Mouse (Mus musculus): ENCODE results near the gene Dnali1. TPM values are rescaled to one million over a fixed set of nuclear protein-coding genes. Genes with fewer than 3 reads are reported as not detected.

Dnali1 gene
- total RNA-seq, 2 experiments from 2014 or later: not detected

- DNase-seq: no peak
Observed at GRCm38 (mm10) chr4:125034341-125034740, 31.2 kb downstream of the Dnali1 start.

GRCm38 (mm10) chr4:125029891-125030614 is 35.5 kb downstream of the Dnali1 start:
- DNase-seq: peak; percentile 93

- no peak for DNase-seq
Observed at GRCm38 (mm10) chr4:125020780-125021538, 44.5 kb downstream of the Dnali1 start.

GRCm38 (mm10) chr4:125017431-125017830 is 48.1 kb downstream of the Dnali1 start:
- no peak for DNase-seq

- DNase-seq: peak; percentile 25
Observed at GRCm38 (mm10) chr4:125015806-125016635, 49.5 kb downstream of the Dnali1 start, which contains the start of gene Gnl2. TSS of gene Gnl2 (plus strand) at chr4:125016585.

- DNase-seq: no peak
Observed at GRCm38 (mm10) chr4:125008712-125009111, 56.8 kb downstream of the Dnali1 start.

- no peak for DNase-seq
Observed at GRCm38 (mm10) chr4:125008220-125008619, 57.3 kb downstream of the Dnali1 start.

- DNase-seq: no peak
Observed at GRCm38 (mm10) chr4:125007460-125007859, 58.0 kb downstream of the Dnali1 start.

Other genes starting within 250 kb of the Dnali1 start
- gene Yrdc, start 215.0 kb downstream of the Dnali1 start, total RNA-seq (2021): 10 to 100 TPM; 10.3 to 11.9 TPM
- 10 to 100 TPM; 28.7 to 29.3 TPM for gene 1110065P20Rik, start 214.5 kb downstream of the Dnali1 start, total RNA-seq (2021)
- gene Maneal, start 203.5 kb downstream of the Dnali1 start, total RNA-seq (2021): under 1 TPM; 0.16 to 0.36 TPM
- under 1 TPM; 0.05 TPM for gene Epha10, start 184.8 kb downstream of the Dnali1 start, total RNA-seq (2021)
- 1 to 10 TPM; 7.9 to 9.2 TPM for gene 9930104L06Rik, start 128.7 kb downstream of the Dnali1 start, total RNA-seq (2021)
- gene Cdca8, start 126.4 kb downstream of the Dnali1 start, total RNA-seq (2021): 1 to 10 TPM; 7.1 to 9.0 TPM
- gene Rspo1, start 79.3 kb downstream of the Dnali1 start, total RNA-seq (2021): under 1 TPM; 0.47 to 0.65 TPM
- gene Gnl2, start 49.1 kb downstream of the Dnali1 start, total RNA-seq (2021): 10 to 100 TPM; 38.2 to 42.6 TPM
- 1 to 10 TPM; 7.3 to 8.7 TPM for gene Snip1, start 969 bp upstream of the Dnali1 start, total RNA-seq (2021)
- 10 to 100 TPM in 1 of 2 experiments, 1 to 10 TPM in 1; 8.3 to 13.0 TPM for gene Meaf6, start 19.4 kb upstream of the Dnali1 start, total RNA-seq (2021)
- 1 to 10 TPM; 2.0 to 2.2 TPM for gene Zc3h12a, start 62.1 kb upstream of the Dnali1 start, total RNA-seq (2021)

Measured in gastrocnemius, postnatal 10 days (tissue).